Mouse (Mus musculus): Measurements from ENCODE around the gene Mta3. TPM values are rescaled to one million over a fixed set of nuclear protein-coding genes. Genes with fewer than 3 reads are reported as not detected.
"Not testable (repeated sequence)": the region's sequence is repeated elsewhere in the genome, so short reads cannot be mapped to it uniquely, and the experiment has no call there.

Mta3 gene
- polyA plus RNA-seq, 1 experiment from 2014 or later = 42.2 TPM

GRCm38 (mm10) chr17:83707372-83707771 is 1.4 kb downstream of the Mta3 start:
- TF ChIP-seq CTCF (IDR thresholded peaks at IDR 0.05; ENCODE audit: low read depth) = no peak
- no peaks in the 10 kb centered on the region for H3K27me3 ChIP-seq (ENCODE audit: insufficient read depth, low read length)
- H3K9me3 ChIP-seq (replicated peaks; ENCODE audit: low read length) = no peaks in the 10 kb centered on the region
- no peaks in the 10 kb centered on the region for H3K4me1 ChIP-seq (replicated peaks; ENCODE audit: insufficient read depth, low read length)
- WGBS = 75% methylated on average over 4 of the region's 4 CpGs
- H3K36me3 ChIP-seq (ENCODE audit: insufficient read depth, low read length) = 0 out of 2 replicates have a peak, but pooled peaks cover 7% of the 10 kb centered on the region
- DNase-seq (ENCODE audit: low spot score) = no peak
- peak overlapping the region; percentile 84; the same call in 1 of the 2 replicates for H3K4me2 ChIP-seq (ENCODE audit: low read length)
- ATAC-seq (replicated peaks; ENCODE audit: low FRiP score, low read depth) = no peak
- peak overlapping the region; percentile 97; the same call in 1 of the 2 replicates for H3K27ac ChIP-seq
- no peak overlapping the region for H3K4me3 ChIP-seq (replicated peaks; ENCODE audit: low read depth, low read length)
- no peak overlapping the region for H3K9ac ChIP-seq (ENCODE audit: low read depth, low read length)

- no peaks in the 10 kb centered on the region for H3K4me1 ChIP-seq (replicated peaks; ENCODE audit: insufficient read depth, low read length)
- DNase-seq (ENCODE audit: low spot score) (no peak), ATAC-seq (replicated peaks; ENCODE audit: low FRiP score, low read depth) (no peak)
- no peak for TF ChIP-seq CTCF (IDR thresholded peaks at IDR 0.05; ENCODE audit: low read depth)
- no peak overlapping the region for H3K9ac ChIP-seq (ENCODE audit: low read depth, low read length)
- no peaks in the 10 kb centered on the region for H3K27me3 ChIP-seq (ENCODE audit: insufficient read depth, low read length)
- no peaks in the 10 kb centered on the region for H3K9me3 ChIP-seq (replicated peaks; ENCODE audit: low read length)
- H3K27ac ChIP-seq = no peak overlapping the region
- H3K4me2 ChIP-seq (ENCODE audit: low read length) = no peak overlapping the region
- 0 out of 2 replicates have a peak, but pooled peaks cover 7% of the 10 kb centered on the region for H3K36me3 ChIP-seq (ENCODE audit: insufficient read depth, low read length)
- WGBS = 93% methylated on average over 6 of the region's 6 CpGs
- H3K4me3 ChIP-seq (replicated peaks; ENCODE audit: low read depth, low read length) = no peak overlapping the region
These were observed 1.9 kb downstream of the Mta3 start for GRCm38 (mm10) chr17:83707846-83708245.

- DNase-seq (ENCODE audit: low spot score) (no peak), ATAC-seq (replicated peaks; ENCODE audit: low FRiP score, low read depth) (no peak)
- no peak overlapping the region for H3K27ac ChIP-seq
- 77% methylated on average over 10 of the region's 10 CpGs for WGBS
- H3K9me3 ChIP-seq (replicated peaks; ENCODE audit: low read length) = no peaks in the 10 kb centered on the region
- H3K9ac ChIP-seq (ENCODE audit: low read depth, low read length) = no peak overlapping the region
- H3K4me2 ChIP-seq (ENCODE audit: low read length) = no peak overlapping the region
- TF ChIP-seq CTCF (IDR thresholded peaks at IDR 0.05; ENCODE audit: low read depth) = no peak
- no peak overlapping the region for H3K4me3 ChIP-seq (replicated peaks; ENCODE audit: low read depth, low read length)
- no peaks in the 10 kb centered on the region for H3K27me3 ChIP-seq (ENCODE audit: insufficient read depth, low read length)
- 0 out of 2 replicates have a peak, but pooled peaks cover 7% of the 10 kb centered on the region for H3K36me3 ChIP-seq (ENCODE audit: insufficient read depth, low read length)
- H3K4me1 ChIP-seq (replicated peaks; ENCODE audit: insufficient read depth, low read length) = no peaks in the 10 kb centered on the region
These were observed 2.3 kb downstream of the Mta3 start for GRCm38 (mm10) chr17:83708256-83708655.

GRCm38 (mm10) chr17:83708891-83709290 is 2.9 kb downstream of the Mta3 start:
- Histone ChIP-seq H3K9me3 (replicated peaks; ENCODE audit: low read length) (no peaks in the 10 kb centered on the region), H3K4me3 (replicated peaks; ENCODE audit: low read depth, low read length) (no peak overlapping the region), H3K27me3 (ENCODE audit: insufficient read depth, low read length) (no peaks in the 10 kb centered on the region), H3K4me2 (ENCODE audit: low read length) (no peak overlapping the region), H3K36me3 (ENCODE audit: insufficient read depth, low read length) (0 out of 2 replicates have a peak, but pooled peaks cover 7% of the 10 kb centered on the region), H3K27ac (no peak overlapping the region), H3K9ac (ENCODE audit: low read depth, low read length) (no peak overlapping the region), H3K4me1 (replicated peaks; ENCODE audit: insufficient read depth, low read length) (no peaks in the 10 kb centered on the region)
- no peak for TF ChIP-seq CTCF (IDR thresholded peaks at IDR 0.05; ENCODE audit: low read depth)
- DNase-seq (ENCODE audit: low spot score) (no peak), ATAC-seq (replicated peaks; ENCODE audit: low FRiP score, low read depth) (no peak)
- WGBS = 79% methylated on average over 6 of the region's 6 CpGs

GRCm38 (mm10) chr17:83709517-83709916 is 3.6 kb downstream of the Mta3 start:
- DNase-seq (ENCODE audit: low spot score); H3K27ac ChIP-seq; H3K9me3 ChIP-seq (replicated peaks; ENCODE audit: low read length); H3K9ac ChIP-seq (ENCODE audit: low read depth, low read length); H3K27me3 ChIP-seq (ENCODE audit: insufficient read depth, low read length); H3K4me2 ChIP-seq (ENCODE audit: low read length); H3K4me1 ChIP-seq (replicated peaks; ENCODE audit: insufficient read depth, low read length); H3K4me3 ChIP-seq (replicated peaks; ENCODE audit: low read depth, low read length); H3K36me3 ChIP-seq (ENCODE audit: insufficient read depth, low read length); ATAC-seq (replicated peaks; ENCODE audit: low FRiP score, low read depth): not testable (repeated sequence)
- WGBS = 92% methylated on average over 3 of the region's 3 CpGs

- H3K9ac ChIP-seq (ENCODE audit: low read depth, low read length) = no peak overlapping the region
- WGBS = 78% methylated on average over 8 of the region's 8 CpGs
- ATAC-seq (replicated peaks; ENCODE audit: low FRiP score, low read depth) = no peak
- H3K4me1 ChIP-seq (replicated peaks; ENCODE audit: insufficient read depth, low read length) = no peaks in the 10 kb centered on the region
- H3K27ac ChIP-seq = no peak overlapping the region
- no peak for TF ChIP-seq CTCF (IDR thresholded peaks at IDR 0.05; ENCODE audit: low read depth)
- H3K36me3 ChIP-seq (ENCODE audit: insufficient read depth, low read length) = 0 out of 2 replicates have a peak, but pooled peaks cover 7% of the 10 kb centered on the region
- H3K27me3 ChIP-seq (ENCODE audit: insufficient read depth, low read length) = no peaks in the 10 kb centered on the region
- no peak overlapping the region for H3K4me3 ChIP-seq (replicated peaks; ENCODE audit: low read depth, low read length)
- DNase-seq (ENCODE audit: low spot score) = no peak
- no peak overlapping the region for H3K4me2 ChIP-seq (ENCODE audit: low read length)
- H3K9me3 ChIP-seq (replicated peaks; ENCODE audit: low read length) = no peaks in the 10 kb centered on the region
These were observed 4.7 kb downstream of the Mta3 start for GRCm38 (mm10) chr17:83710639-83711038.

GRCm38 (mm10) chr17:83712341-83712740 is 6.4 kb downstream of the Mta3 start:
- no peak overlapping the region for H3K4me2 ChIP-seq (ENCODE audit: low read length)
- peaks cover 21% of the 10 kb centered on the region for H3K36me3 ChIP-seq (ENCODE audit: insufficient read depth, low read length)
- no peaks in the 10 kb centered on the region for H3K4me1 ChIP-seq (replicated peaks; ENCODE audit: insufficient read depth, low read length)
- H3K9me3 ChIP-seq (replicated peaks; ENCODE audit: low read length) = no peaks in the 10 kb centered on the region
- TF ChIP-seq CTCF (IDR thresholded peaks at IDR 0.05; ENCODE audit: low read depth) = no peak
- H3K27ac ChIP-seq = no peak overlapping the region
- WGBS = 94% methylated on average over 9 of the region's 9 CpGs
- DNase-seq (ENCODE audit: low spot score) (no peak), ATAC-seq (replicated peaks; ENCODE audit: low FRiP score, low read depth) (no peak)
- no peak overlapping the region for H3K4me3 ChIP-seq (replicated peaks; ENCODE audit: low read depth, low read length)
- H3K9ac ChIP-seq (ENCODE audit: low read depth, low read length) = no peak overlapping the region
- H3K27me3 ChIP-seq (ENCODE audit: insufficient read depth, low read length) = no peaks in the 10 kb centered on the region

Data from kidney, postnatal 0 days (tissue).